Mouse (Mus musculus) thymus, postnatal 25 days (tissue): ENCODE results near the gene Fam69a.
A peak's percentile ranks its signal among the peaks of the same experiment; 100 is the strongest.
"Not testable (repeated sequence)": the region's sequence is repeated elsewhere in the genome, so short reads cannot be mapped to it uniquely, and the experiment has no call there.

ENCODE experiments used
- DNase-seq: peaks from one replicate; pipeline ENCODE4 v3.0.0; 2022

Fam69a gene

DNA sequence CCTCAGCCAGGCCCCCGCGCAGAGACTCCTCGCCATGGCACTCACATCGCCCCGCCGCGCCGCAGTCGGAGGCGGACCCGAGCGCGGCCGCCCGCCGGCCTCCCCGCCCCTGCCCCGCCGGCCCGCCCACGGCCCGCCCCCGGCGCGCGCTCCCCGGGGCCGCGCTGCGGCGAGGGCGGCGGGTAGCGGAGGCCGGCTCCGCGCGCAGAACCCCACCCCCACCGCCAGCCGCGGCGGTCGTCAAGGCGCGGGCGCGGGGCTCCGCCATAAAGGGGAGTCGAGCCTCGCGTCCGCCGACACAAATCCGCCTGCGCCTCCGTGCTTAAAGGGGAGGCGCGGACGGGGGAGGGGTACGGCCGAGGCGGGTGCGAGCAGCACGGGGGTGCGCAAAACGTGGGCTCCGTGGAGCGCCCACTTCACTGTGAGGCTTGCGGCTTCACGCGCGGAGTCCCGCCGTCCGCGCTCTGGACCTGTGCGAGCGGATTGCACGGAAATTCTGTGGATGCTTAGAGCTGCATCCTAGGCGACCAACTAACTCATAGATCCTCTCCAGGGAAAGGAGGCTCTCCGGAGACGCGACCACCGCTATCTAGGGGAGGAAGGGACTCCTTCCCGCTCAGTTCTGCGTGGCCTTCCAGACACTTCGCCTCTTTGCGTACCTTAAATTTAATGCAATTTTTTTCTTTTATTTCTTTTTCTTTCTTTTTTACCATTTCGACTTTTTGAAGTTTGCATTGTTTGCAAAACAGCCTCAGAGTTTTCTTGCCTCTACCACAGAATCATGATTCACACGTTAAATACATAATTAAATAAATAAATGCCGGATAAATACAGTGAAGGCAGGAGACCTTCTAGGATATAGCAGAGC, at the start of gene Fam69a:
TSS of gene Fam69a (minus strand) at position 119 of the 868 bp plus-strand sequence.
- peak; percentile 92 for DNase-seq

- DNase-seq: no peak
Observed at GRCm38 (mm10) chr5:108035523-108035922, 48.6 kb upstream of the Fam69a start.

DNA sequence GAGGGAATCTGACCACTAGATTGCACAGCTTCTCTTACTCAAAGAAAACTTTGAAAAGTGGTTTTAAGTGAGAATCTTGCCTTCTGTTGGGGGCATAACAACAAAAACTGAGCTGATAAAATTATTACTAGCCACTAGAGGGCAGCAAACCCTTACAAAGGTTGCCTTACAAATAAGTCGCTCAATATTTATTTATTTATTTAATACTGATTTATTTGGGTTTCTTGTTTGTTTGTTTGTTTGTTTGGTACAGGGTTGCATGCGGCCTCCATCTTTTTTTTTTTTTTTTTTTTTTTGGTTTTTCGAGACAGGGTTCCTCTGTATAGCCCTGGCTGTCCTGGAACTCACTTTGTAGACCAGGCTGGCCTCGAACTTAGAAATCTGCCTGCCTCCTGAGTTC, 47.3 kb upstream of the Fam69a start:
- DNase-seq: no peak

- DNase-seq: no peak
Observed at GRCm38 (mm10) chr5:108031267-108031666, 44.4 kb upstream of the Fam69a start.

GRCm38 (mm10) chr5:108029968-108030367, 43.1 kb upstream of the Fam69a start:
- DNase-seq: no peak

- not testable (repeated sequence) for DNase-seq
Observed at GRCm38 (mm10) chr5:108028797-108029536, 42.1 kb upstream of the Fam69a start.

- DNase-seq: no peak
Observed at GRCm38 (mm10) chr5:108028230-108028629, 41.3 kb upstream of the Fam69a start.

GRCm38 (mm10) chr5:108021346-108021745, 34.5 kb upstream of the Fam69a start:
- no peak for DNase-seq

DNA sequence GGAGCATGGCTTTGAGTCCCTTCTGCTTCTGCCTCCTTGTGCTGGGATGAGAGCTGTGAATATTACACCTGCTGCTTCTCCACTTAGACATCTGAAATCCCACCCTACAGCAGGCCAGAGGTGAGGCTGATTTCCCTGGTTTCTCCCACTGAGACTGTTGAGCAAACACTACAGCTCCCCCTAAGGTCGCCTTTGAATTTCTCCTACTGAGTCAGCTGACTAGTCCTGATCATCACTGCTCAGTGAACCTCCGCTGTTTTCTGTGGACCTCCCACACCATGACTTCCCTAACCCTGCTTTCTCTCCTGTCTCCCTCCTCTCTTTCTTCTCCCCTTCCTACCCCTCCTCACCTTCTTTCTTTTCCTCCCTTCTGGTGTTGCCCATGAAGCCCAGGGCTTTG, 32.5 kb upstream of the Fam69a start:
- DNase-seq: no peak

GRCm38 (mm10) chr5:108017232-108017631, 30.3 kb upstream of the Fam69a start:
- no peak for DNase-seq

- DNase-seq: no peak
Observed at GRCm38 (mm10) chr5:108015422-108015821, 28.5 kb upstream of the Fam69a start.

- no peak for DNase-seq
Observed at GRCm38 (mm10) chr5:108014173-108014572, 27.3 kb upstream of the Fam69a start.

GRCm38 (mm10) chr5:108009721-108010120, 22.8 kb upstream of the Fam69a start:
- no peak for DNase-seq

DNA sequence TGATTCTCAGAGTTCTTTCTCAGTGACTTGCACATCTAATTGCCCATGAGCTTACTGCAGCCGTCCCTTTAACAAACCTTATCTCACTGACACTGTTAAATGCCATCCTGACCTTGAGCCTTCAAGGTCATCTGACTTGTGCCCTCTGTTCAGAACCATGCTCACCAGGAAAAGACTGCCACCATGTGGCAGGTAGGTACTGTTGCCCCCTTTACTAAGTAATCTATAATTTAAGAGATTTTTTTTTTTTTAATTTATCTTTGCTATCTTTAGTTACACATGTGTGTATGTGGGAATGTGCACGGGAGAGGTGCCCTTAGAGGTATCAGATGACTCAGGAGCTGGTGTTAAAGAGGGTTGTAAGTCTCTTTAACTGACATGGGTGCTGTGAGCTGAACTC, 18.2 kb upstream of the Fam69a start:
- DNase-seq: peak; percentile 34

DNA sequence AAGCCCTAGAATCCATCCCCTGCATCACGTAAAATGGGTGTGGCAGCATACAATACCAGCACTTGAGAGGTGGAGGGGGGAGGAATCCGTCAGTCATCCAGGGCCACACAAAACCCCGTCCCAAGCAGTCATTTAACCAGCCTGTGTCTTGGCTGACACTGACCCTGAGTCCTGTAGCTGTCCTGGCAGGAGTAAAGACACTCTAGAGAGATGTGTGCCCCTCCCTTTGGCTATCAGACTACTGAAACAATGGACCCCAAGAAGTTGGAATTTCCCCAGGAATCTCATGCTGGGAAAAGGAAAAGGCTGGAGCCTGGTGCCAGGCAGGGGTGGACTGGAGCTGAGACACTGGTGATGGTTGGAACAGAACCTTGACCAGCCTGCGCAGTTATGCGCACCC, 15.8 kb upstream of the Fam69a start:
- no peak for DNase-seq

DNA sequence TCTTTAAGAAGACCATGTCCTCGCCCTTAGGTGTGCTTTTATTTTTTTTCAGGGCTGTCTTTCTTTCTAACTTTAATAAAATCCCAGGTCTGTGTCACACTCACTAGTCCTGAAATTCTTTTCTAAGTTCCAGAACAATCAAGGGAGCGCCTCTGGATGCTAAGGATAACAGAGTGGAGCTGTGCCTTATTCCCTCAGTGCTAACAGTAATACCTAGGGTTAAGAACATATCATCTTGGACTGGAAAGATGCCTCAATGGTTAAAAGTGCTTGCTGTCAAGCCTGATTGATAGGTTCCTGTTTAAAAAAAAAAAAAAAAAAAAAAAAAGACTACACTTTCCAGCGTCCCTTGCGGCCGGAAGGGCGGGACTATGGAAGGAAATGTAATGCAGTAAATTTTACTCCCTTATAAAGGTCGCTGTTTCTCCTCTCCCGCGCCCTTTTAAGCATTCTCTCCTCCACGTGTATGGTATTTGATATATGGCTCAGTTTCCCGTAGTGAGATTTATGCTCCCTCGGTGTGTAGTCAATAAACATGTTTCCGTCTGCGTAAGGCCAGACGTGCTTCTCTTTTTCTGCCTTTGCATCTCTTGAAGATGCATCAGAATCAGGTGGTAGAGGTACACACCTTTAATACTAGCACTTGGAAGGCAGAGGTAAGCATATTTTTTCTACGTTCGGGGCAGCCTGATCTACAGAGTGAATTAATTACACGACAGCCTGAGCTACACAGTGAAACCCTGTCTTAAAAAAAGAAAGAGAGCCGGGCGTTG, 14.1 kb upstream of the Fam69a start:
- DNase-seq: peak; percentile 68

DNA sequence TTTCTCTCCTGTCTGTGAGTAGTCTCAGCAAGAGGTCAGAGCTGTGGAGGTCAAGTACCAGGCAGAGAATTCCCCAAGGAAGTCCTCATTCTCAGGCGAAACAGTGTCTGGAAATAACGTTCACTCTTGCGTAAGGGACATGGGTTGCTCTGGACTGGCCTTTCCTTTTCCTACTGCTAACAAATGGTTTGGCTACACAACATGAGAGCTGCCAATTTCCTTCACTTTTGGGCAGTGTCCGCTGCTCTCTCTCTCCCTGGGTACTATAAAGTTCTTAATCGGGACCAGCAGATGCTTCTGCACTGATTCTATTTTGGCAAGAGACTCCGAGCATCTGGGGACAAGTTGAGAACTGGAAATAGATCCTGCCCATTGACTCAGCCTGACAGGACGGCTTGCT, 10.8 kb upstream of the Fam69a start:
- DNase-seq: no peak

DNA sequence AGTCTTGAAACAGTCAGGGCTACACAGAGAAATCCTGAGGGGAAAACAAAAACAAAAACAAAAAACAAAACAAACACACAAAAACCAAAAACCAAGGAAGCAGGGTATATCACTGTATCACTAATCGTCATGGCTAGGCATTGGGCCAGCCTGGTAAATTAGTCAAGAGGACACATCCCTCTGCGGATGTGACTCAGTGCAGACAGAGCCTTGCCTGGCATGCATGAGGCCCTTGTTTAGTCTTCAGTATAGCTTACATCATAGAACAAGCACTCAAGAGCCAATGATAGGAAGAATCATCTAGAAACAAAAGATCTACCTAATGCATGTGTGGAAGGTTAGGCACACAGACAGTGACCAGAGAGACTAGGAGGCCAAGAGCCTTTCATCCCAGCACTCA, 9.1 kb upstream of the Fam69a start:
- DNase-seq: no peak

GRCm38 (mm10) chr5:107987835-107988251, 958 bp upstream of the Fam69a start:
- DNase-seq: peak; percentile 35

DNA sequence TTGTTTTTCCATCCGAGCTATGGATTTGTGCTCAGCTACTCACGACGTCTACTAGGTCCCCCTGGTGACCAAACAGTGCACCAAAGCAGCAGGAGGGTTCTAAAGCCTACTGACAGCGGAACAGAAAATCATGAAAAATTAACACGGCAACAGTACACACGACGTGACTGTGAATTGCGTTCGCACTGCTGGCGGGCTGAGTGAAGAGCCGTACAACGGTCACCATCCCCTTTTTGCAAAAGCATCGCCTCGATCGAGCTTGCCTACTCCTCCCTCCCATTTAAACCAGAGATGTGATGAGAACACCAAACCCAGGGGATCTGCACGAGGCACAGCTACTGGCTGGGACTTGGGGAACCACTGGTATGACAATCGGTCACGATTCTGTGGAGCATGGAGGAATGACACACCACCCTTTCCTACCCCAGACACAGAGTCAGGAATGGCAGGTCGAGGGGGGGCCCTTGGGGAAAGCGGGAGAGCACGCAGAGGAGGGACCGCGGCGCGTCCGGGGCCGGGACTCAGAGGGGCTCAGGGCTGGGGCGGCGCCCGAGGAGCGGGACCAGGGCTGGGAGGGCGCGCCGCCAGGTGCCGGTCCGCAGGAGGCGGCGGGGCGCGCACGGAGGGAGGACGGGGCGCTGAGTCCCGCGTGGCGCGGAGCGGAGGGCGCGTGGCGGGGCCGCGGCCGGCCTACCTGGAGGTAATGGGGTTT, 474 bp downstream of the Fam69a start:
- DNase-seq: peak; percentile 79

DNA sequence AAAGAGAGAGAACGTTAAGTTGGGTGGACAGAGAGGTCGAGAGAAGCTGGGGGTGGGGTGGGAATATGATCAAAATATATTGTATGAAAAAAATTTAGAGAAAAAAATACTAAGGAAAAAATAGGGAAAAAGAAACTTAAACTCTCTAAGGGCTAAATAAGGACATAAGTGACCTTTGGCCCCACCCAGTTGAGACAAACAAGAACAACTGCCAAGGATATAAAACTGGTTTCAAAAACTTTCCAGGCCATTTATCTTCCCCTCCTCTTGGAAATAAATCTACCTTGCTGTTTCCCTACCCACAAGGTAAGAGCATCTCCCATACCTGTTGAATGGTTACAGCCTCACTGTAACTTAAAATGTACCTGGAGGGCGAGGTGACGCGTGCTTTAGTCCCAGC, 2.9 kb downstream of the Fam69a start:
- no peak for DNase-seq

- DNase-seq: no peak
Observed at GRCm38 (mm10) chr5:107982016-107982415, 4.9 kb downstream of the Fam69a start.

DNA sequence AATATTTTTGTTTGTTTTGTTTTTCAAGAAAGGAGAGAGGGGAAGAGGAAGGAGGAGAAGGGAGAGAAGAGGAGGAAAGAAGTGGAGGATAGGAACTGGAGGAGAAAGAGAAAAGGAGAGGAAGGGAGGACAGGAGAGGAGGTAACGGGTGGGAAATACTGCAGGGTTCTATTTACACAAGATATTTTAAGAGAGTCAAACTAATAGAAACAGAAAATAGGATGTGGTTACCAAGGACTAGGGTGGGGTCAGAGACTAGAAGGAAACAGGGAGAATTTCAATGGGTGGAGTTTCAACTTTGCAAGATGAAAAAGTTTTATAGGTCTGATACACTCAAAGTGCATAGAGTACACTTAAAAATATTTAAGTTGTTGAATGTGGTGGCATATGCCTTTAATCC, 7.0 kb downstream of the Fam69a start:
- DNase-seq: no peak
